Mouse (Mus musculus) ZHBTc4 (cell line): ENCODE results near the gene Rps7.

Experiments
- DNase-seq: peaks from one replicate; pipeline ENCODE4 v3.0.0-alpha.2; 2011; ENCODE audit warnings: low read depth, low spot score

Gene Rps7

DNA sequence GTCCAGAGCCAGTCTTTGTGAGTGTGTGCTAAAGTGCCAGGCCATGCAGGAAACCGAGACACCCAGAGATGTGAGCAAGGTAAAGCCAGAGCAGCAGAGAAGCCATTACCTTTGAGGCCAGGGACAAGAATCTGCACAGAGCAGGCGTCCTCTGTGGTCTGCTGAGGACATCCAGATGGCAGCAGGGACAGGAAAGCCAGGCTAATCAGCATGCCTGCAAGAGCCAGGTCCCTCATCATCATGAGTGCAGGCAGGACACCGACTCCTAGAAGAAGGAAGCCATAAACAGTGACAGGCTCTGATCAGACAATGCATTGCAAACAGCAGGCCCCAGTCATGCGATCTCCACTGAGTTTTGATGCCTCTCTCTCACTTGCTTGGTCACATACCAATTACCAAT lies 18.5 kb downstream of the Rps7 start:
- DNase-seq, result no peak

DNA sequence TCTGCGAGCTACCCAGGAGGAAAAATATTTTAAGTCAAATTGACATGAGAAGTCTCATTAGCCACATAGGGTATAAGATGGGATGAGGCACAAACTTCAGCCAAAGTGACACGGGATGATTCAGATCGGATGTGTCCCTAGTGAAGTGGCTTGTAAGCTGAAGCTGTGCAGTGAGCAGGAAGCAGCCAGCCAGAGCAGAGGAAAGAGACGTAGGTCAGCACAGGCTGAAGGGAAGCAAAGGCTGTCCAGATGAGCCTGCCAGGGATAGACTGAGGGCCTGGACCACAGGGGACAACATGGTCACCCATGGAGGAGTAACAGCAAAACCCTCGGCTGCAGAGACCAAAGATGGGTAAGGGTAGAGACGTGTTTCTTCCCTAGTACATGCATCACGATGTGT lies 21.4 kb downstream of the Rps7 start:
- no peak for DNase-seq

DNA sequence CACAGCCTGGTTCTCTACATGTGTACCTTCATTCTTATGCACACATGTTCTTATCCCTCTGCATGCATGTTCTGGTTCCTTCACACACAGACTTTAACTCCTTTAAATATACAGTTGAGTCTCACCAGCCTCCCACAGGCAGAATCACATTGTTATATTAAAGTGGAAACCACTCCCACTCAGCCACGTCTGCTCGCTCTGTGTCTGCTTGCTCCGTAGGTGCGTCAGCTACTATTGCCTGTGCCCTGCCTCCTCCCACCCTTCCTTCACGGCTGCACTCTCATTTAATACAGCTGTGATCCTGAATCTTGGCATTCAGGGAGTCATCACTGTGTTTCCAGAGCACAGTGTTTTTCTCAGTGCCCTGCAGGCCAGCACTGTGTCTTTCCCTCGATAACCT lies 23.4 kb downstream of the Rps7 start:
- DNase-seq, result no peak

DNA sequence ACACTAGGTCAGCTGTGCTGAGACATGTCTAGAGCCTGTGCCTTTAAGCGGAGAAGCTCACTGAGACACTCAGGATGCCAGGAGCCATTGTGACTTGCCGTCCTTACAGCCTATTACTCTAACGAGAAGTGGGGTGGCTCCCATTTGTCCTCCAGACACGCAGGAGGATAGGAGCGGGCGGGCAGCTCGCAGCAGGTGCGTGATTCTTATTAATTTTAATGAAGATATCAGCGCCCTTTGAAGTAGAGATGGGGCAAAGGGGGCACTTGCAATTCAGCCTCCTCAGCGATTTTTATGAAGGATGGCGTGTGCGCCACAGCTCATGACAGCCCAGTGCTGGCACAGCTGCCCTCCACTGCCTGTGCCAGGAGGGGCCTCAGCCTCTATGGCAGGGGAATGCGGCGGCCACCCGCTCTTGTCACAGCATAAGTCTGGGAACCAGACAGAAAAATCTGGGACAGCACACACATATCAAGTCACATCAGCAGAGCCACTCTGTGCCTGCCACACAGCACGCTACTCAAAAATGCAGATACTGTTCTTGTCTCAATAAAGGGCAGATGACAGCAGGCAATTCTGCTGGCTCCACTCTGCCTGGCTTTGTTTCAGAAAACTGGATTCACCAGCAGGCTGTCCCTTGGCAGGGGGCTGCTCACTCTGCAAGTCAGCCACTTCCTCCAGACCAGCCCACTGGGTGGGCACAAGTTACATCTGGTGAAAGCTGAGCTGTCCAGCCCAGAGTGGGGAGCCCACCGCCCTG lies 28.0 kb downstream of the Rps7 start:
- no peak for DNase-seq

DNA sequence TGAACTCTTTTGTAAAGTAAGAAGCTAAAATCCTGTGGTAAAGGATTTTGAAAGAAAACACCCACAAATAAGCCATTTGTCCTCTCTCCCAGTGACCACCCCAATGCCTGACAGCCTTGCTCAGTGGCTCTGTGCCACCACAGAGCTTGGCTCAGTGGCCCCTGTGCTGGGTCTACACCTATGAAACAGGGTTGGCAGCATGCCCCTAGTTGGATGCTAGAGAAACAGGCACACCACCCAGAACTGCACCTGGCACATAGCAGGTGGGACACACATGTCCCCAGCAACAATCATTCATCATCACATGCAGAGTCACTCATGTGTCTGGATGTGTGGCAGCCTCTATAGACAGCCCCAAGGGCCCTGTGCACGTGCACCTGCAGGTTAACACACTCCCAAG lies 32.3 kb downstream of the Rps7 start:
- no peak for DNase-seq

DNA sequence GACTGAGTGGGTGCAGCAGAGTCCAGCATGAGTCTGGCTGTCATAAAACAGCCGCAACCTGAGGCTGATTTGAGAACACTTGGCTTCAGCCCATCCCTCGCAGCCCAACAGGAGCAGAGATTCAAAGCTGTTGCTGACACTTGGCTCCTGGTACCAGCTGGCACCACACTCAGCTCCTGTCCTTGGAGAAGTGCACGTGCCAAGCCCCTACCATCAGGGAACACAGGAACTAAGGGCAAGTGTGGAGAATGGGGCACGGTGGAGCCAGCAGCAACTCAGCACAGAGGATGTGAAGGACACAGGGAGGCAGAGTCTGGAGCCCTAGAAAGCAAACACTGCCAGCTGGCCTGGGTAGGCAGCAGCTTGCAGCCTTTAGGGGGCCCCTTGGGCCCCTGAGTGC lies 33.5 kb downstream of the Rps7 start:
- peak; percentile 37 for DNase-seq

DNA sequence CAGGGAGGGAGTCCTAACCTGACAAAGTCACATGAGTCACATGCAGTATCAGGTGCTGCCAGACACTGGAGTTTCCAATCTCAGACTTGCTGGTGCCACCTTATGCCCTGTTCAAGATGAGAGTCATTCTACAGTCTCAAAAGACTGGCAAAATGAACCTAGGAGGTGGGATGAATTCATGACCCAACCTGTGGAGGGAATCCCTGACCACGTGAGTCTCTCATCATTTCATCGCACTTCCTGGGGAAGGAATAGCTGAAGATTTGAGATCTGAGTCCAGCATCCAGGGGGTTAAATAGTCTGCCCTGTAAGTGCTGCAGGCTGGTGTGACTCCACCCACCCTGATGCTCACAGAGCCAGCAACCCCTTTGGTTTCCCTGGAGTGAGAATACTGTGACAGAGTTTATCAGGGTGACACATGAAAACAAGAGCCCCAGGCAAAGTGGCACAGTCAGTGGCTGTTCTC lies 37.2 kb downstream of the Rps7 start:
- no peak for DNase-seq

DNA sequence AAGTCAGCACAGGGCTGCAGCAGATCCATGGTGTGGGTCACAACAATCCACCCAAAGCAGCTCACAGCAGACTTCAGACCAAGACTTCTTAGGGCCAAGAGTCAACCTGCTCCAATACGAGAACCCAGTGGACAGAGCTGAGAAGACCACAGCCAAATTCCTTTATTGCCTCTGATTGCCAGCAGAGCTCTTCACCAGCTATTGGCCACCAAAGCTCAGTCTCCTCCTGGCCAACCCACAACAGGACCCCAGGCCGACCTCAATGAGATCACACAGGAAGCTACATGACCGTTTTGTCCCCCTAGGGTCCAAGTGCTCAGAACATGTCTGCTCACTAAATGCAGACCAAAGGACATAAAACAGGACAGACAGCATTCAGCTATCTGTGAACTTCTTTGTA lies 37.6 kb downstream of the Rps7 start:
- DNase-seq, result no peak

DNA sequence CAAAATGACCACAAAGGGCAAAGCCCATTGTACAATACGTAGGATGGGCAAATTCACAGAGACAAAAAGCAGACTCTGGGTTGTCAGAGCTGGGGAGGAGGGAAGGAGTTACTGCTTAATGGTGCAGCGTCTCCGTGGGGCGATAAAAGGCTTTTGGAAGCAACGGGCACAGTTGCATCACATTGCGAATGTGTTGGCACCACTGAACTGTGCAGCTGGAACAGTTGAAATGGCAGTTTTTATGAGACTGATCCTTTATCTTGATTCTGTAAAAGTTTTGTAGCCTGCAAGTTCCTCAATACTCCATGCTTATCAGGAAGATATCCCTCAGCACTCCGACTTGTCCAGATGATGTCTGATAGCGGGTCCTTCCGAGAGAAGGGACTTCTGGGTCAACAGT lies 38.1 kb downstream of the Rps7 start:
- no peak for DNase-seq

DNA sequence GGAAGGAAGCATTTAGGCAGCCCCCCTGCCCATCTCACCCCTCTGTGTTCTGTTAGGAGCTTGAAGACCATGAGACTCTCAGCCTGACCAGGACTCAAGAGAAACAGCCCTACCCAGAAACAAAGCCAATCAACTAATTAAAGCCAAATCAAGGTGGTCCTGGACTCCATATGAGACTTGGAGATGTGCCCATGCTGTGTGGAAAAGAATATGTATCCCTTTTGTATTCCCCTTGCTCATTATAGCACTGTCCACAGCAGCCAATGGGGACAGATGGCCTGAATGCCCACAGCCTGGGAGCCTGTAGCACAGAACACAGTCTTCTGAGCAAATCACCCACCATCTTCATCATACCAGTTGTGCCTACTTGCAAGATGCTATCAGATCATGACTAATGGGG lies 38.9 kb downstream of the Rps7 start:
- DNase-seq, result no peak

DNA sequence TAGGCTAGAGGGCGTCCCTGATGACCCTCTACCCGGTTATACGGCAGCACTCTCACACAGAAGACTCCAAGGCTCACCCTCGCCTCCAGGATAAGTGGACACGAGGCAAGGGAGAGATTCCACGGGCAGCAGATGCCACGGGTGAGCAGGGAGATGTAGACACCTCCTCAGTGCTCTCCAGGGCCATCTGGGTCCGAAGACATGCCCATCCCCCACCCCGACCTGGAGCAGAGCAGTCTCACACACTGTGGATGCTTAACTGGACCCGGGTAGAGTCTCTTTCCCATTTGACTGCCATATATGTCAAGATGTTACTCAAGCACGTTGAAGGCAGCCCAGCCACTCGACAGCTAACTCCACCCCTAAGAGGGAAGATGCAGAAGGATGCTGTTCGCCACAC lies 45.3 kb downstream of the Rps7 start:
- DNase-seq, result no peak

DNA sequence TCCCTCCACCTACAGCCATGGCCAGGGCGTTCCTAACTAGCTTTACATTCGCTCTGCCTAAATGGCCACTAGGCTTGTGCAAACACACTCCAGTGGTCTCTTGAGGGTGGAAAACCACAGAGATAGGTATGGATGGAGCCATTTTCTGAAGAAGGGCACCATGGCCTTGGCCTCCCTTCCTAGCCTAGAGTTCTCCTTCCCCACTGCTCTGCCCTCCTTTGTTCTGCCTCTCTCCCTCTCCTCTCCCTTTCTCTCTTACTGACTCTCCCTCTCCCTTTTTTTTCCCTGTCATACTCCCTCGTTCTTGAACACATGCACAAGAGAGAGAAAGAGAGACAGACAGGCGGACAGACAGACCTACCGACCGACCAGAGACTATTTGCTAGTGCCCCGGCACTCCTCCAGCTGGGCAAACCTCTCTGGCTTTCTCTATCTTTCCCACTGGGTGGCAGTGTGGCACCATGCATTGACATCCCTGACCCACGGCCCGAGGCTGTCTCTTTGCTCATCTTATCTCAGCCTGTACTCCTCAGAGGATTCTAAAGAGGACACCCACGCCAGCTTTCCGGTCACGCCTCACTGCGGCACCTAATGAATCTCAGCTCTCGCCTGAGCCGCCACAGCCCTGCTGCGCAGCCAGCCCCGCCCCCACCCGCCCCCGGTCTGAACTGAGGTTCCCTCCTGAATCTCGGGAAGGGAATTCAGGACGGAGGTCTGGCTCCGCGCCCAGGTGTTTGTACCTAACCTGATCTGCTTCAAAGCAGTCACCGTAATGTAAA lies 46.5 kb downstream of the Rps7 start:
- peak; percentile 89 for DNase-seq

DNA sequence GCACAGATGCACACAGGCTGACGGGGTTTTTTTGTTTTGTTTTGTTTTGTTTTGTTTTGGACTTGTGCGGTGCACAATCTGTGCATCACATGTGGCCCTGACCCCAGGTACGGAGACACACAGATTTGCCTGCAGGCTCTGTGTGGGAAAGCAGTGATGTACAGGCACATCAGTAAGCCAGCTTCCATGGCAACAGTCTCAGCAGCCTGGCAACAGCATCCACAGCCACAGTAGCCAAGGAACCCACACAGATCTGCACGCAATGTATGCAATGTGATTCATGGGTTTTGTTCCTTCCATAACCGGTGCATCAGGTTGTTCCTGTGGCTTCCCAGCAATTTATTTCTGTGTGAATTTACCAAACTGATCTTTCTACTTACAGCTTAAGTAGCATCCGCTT lies 47.8 kb downstream of the Rps7 start:
- no peak for DNase-seq

DNA sequence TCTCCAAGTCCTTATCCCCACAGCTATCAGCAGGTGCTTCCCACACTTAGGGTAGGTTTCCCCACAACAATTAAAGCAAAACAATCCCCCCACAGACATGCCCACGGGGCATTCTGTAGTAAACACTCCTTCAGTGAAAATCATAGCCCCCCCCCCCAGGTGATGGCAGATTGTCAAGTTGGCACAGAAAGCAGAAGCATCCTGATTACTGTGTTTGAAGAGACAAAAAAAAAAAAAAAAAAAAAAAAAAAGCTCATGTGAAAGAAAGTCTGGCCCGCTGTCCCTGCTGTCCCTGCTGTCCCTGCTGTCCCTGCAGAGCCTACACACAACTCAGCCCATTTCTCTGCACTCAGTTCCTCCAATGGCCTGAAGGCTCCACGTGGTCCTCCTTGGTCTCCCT lies 51.7 kb downstream of the Rps7 start:
- no peak for DNase-seq

DNA sequence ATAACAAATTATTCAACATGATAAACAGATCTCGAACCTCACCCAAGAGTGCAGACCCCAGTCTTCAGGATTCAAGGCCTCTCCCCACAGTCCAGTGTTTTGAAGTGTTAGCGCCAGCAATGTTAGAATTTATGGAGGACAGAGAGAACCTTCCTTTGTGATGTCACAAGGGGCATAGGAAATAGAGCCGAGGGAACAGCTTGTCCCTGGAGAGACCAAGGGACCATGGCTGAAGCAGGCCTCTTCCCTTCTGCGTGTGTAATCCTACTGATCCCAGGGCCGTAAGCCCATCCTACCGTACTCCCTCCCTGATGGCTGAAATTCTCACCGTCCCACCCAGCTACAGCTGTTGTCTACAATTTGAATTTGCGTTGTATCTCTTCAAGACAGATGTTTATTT lies 53.3 kb downstream of the Rps7 start, which contains the start of gene Allc:
Gene Allc, minus strand, starts transcription at position 101 of the 400 bp plus-strand sequence.
- no peak for DNase-seq
